Mouse (Mus musculus) left cerebral cortex, postnatal 36 days (tissue): ENCODE results near the gene Ppara. TPM values are rescaled to one million over a fixed set of nuclear protein-coding genes. Genes with fewer than 3 reads are reported as not detected.

Experiments used
- DNase-seq, 2 experiments: peaks; one replicate each; pipeline ENCODE4 v3.0.0; 2021 to 2022; ENCODE audit warnings: low spot score in 2 of 2, mixed read lengths in 1 of 2
- intact Hi-C: fragments of 180-260 bp; cut with DNase I; formaldehyde crosslinking; loops from one replicate; pipeline ENCODE4 v1.15.1; 2025
- total RNA-seq, 2 experiments: library from RNA; stranded (reverse); gene quantifications; 2 replicates each; pipeline ENCODE4 v1.2.3; 2021

Gene Ppara
- total RNA-seq, 2 experiments from 2014 or later: 4.6 to 4.9 TPM

GRCm38 (mm10) chr15:85746671-85747070 lies 11.9 kb downstream of the Ppara start:
- DNase-seq: no peak
- intact Hi-C loops: loop anchor here (5.0 kb wide), 1 partner anchor 41 kb away; no protein-coding TSS in a partner anchor

GRCm38 (mm10) chr15:85747951-85748350 lies 13.2 kb downstream of the Ppara start:
- DNase-seq: no peak
- intact Hi-C loops: loop anchor here (5.0 kb wide), 1 partner anchor 39 kb away; no protein-coding TSS in a partner anchor

GRCm38 (mm10) chr15:85748466-85748865 lies 13.7 kb downstream of the Ppara start:
- no peak for DNase-seq
- intact Hi-C loops: loop anchor here (5.0 kb wide), 1 partner anchor 39 kb away; no protein-coding TSS in a partner anchor

GRCm38 (mm10) chr15:85749141-85749540 lies 14.4 kb downstream of the Ppara start:
- intact Hi-C loops: loop anchor here (5.0 kb wide), 1 partner anchor 38 kb away; no protein-coding TSS in a partner anchor
- DNase-seq: no peak

GRCm38 (mm10) chr15:85750115-85750514 lies 15.3 kb downstream of the Ppara start:
- no peak for DNase-seq
- intact Hi-C loops: no loop called here

- no peak for DNase-seq
- intact Hi-C loops: no loop called here
These were observed 17.9 kb downstream of the Ppara start for GRCm38 (mm10) chr15:85752655-85753054.

GRCm38 (mm10) chr15:85754033-85754650 lies 19.4 kb downstream of the Ppara start:
- no peak for DNase-seq

GRCm38 (mm10) chr15:85755214-85755613 lies 20.4 kb downstream of the Ppara start:
- DNase-seq: no peak

More at GRCm38 (mm10) chr15:85754033-85754650, 19.4 kb downstream of the Ppara start:
- intact Hi-C loops: no loop called here

GRCm38 (mm10) chr15:85756611-85757010 lies 21.8 kb downstream of the Ppara start:
- intact Hi-C loops: no loop called here
- DNase-seq: no peak

More at GRCm38 (mm10) chr15:85755214-85755613, 20.4 kb downstream of the Ppara start:
- intact Hi-C loops: no loop called here

GRCm38 (mm10) chr15:85757768-85758167 lies 23.0 kb downstream of the Ppara start:
- no peak for DNase-seq
- intact Hi-C loops: no loop called here

- intact Hi-C loops: no loop called here
- DNase-seq: no peak
These were observed 28.0 kb downstream of the Ppara start for GRCm38 (mm10) chr15:85762761-85763160.

GRCm38 (mm10) chr15:85765022-85765421 lies 30.2 kb downstream of the Ppara start:
- intact Hi-C loops: no loop called here
- no peak for DNase-seq

GRCm38 (mm10) chr15:85766677-85767076 lies 31.9 kb downstream of the Ppara start:
- intact Hi-C loops: no loop called here
- no peak for DNase-seq

GRCm38 (mm10) chr15:85768991-85769390 lies 34.2 kb downstream of the Ppara start:
- no peak for DNase-seq
- intact Hi-C loops: no loop called here

GRCm38 (mm10) chr15:85771306-85772121 lies 36.7 kb downstream of the Ppara start:
- intact Hi-C loops: no loop called here
- no peak for DNase-seq

- no peak for DNase-seq
- intact Hi-C loops: no loop called here
These were observed 37.5 kb downstream of the Ppara start for GRCm38 (mm10) chr15:85772146-85772740.

GRCm38 (mm10) chr15:85774419-85774818 lies 39.6 kb downstream of the Ppara start:
- DNase-seq: no peak
- intact Hi-C loops: no loop called here

GRCm38 (mm10) chr15:85775001-85775400 lies 40.2 kb downstream of the Ppara start:
- DNase-seq: no peak
- intact Hi-C loops: no loop called here

GRCm38 (mm10) chr15:85776241-85776640 lies 41.5 kb downstream of the Ppara start:
- intact Hi-C loops: no loop called here
- no peak for DNase-seq

GRCm38 (mm10) chr15:85776771-85777170 lies 42.0 kb downstream of the Ppara start:
- no peak for DNase-seq
- intact Hi-C loops: no loop called here
